Mouse (Mus musculus): ENCODE measurements around the gene Ybx2. TPM values are rescaled to one million over a fixed set of nuclear protein-coding genes. Genes with fewer than 3 reads are reported as not detected.

Ybx2 gene
- polyA plus RNA-seq, 1 experiment: 45.0 TPM

- no peak for DNase-seq (ENCODE audit: low read depth)
- TF ChIP-seq CTCF (IDR thresholded peaks at IDR 0.05; ENCODE audit: borderline replicate concordance, extremely low read depth, insufficient read depth, insufficient read length) (no peak), POLR2A (IDR thresholded peaks at IDR 0.05; ENCODE audit: borderline replicate concordance, extremely low read depth, insufficient read depth, insufficient read length, poor library complexity, severe bottlenecking) (no peak)
Observed at GRCm38 (mm10) chr11:69983377-69983776, 47.8 kb downstream of the Ybx2 start.

- TF ChIP-seq CTCF (IDR thresholded peaks at IDR 0.05; ENCODE audit: borderline replicate concordance, extremely low read depth, insufficient read depth, insufficient read length): no peak
- DNase-seq (ENCODE audit: low read depth): no peak
Observed at GRCm38 (mm10) chr11:69984431-69984830, 48.8 kb downstream of the Ybx2 start.

- no peak for TF ChIP-seq CTCF (IDR thresholded peaks at IDR 0.05; ENCODE audit: borderline replicate concordance, extremely low read depth, insufficient read depth, insufficient read length)
- TF ChIP-seq POLR2A (IDR thresholded peaks at IDR 0.05; ENCODE audit: borderline replicate concordance, extremely low read depth, insufficient read depth, insufficient read length, poor library complexity, severe bottlenecking): no peak
Observed at GRCm38 (mm10) chr11:69989949-69990348, 54.4 kb downstream of the Ybx2 start.

More at GRCm38 (mm10) chr11:69989949-69990348, 54.4 kb downstream of the Ybx2 start:
- no peak for DNase-seq (ENCODE audit: low read depth)

Other genes starting within 250 kb of the Ybx2 start
- 5.3 and 6.0 TPM in 2 replicates for gene Tnfsf12, start 239.9 kb upstream of the Ybx2 start, polyA plus RNA-seq (2012; rRNA removed)
- 0.77 and 1.2 TPM in 2 replicates for gene Tnfsfm13, start 239.7 kb upstream of the Ybx2 start, polyA plus RNA-seq (2012; rRNA removed)
- 35.8 and 71.0 TPM in 2 replicates for gene Polr2a, start 177.2 kb upstream of the Ybx2 start, polyA plus RNA-seq (2012; rRNA removed)
- gene Slc35g3, start 173.8 kb upstream of the Ybx2 start, polyA plus RNA-seq (2012; rRNA removed): 0.68 and 1.1 TPM in 2 replicates
- gene Zbtb4, start 169.9 kb upstream of the Ybx2 start, polyA plus RNA-seq (2012; rRNA removed): 10.0 and 12.1 TPM in 2 replicates
- 3.0 and 4.2 TPM in 2 replicates for gene Chrnb1, start 139.9 kb upstream of the Ybx2 start, polyA plus RNA-seq (2012; rRNA removed)
- gene Fgf11, start 133.9 kb upstream of the Ybx2 start, polyA plus RNA-seq (2012; rRNA removed): 20.4 and 20.9 TPM in 2 replicates
- 0.30 and 0.36 TPM in 2 replicates for gene Tmem102, start 130.2 kb upstream of the Ybx2 start, polyA plus RNA-seq (2012; rRNA removed)
- not detected in 2 replicates for gene Gm39566, start 120.5 kb upstream of the Ybx2 start, polyA plus RNA-seq (2012; rRNA removed)
- gene Spem2, start 117.3 kb upstream of the Ybx2 start, polyA plus RNA-seq (2012; rRNA removed): not detected in 2 replicates
- gene Spem1, start 113.6 kb upstream of the Ybx2 start, polyA plus RNA-seq (2012; rRNA removed): 1.3 and 1.4 TPM in 2 replicates
- gene Nlgn2, start 98.0 kb upstream of the Ybx2 start, polyA plus RNA-seq (2012; rRNA removed): 123 and 183 TPM in 2 replicates
- 167 and 271 TPM in 2 replicates for gene Tmem256, start 97.3 kb upstream of the Ybx2 start, polyA plus RNA-seq (2012; rRNA removed)
- 86.3 and 105 TPM in 2 replicates for gene Plscr3, start 89.4 kb upstream of the Ybx2 start, polyA plus RNA-seq (2012; rRNA removed)
- gene Tnk1, start 77.1 kb upstream of the Ybx2 start, polyA plus RNA-seq (2012; rRNA removed): 0.18 and 0.29 TPM in 2 replicates
- gene Tmem95, start 57.8 kb upstream of the Ybx2 start, polyA plus RNA-seq (2012; rRNA removed): not detected in 2 replicates
- gene Kctd11, start 54.4 kb upstream of the Ybx2 start, polyA plus RNA-seq (2012; rRNA removed): 1.6 and 1.9 TPM in 2 replicates
- gene Acap1, start 40.3 kb upstream of the Ybx2 start, polyA plus RNA-seq (2012; rRNA removed): 0.59 and 0.82 TPM in 2 replicates
- gene 2810408A11Rik, start 34.8 kb upstream of the Ybx2 start, polyA plus RNA-seq (2012; rRNA removed): 8.5 and 9.5 TPM in 2 replicates
- 118 and 129 TPM in 2 replicates for gene Neurl4, start 34.7 kb upstream of the Ybx2 start, polyA plus RNA-seq (2012; rRNA removed)
- gene Gps2, start 21.9 kb upstream of the Ybx2 start, polyA plus RNA-seq (2012; rRNA removed): 80.8 and 109 TPM in 2 replicates
- 727 and 821 TPM in 2 replicates for gene Eif5a, start 13.8 kb upstream of the Ybx2 start, polyA plus RNA-seq (2012; rRNA removed)
- 5.2 and 12.5 TPM in 2 replicates for gene Slc2a4, start 12.4 kb downstream of the Ybx2 start, polyA plus RNA-seq (2012; rRNA removed)
- gene Cldn7, start 29.0 kb downstream of the Ybx2 start, polyA plus RNA-seq (2012; rRNA removed): 0.33 and 0.38 TPM in 2 replicates
- 98.1 and 110 TPM in 2 replicates for gene Ctdnep1, start 45.4 kb downstream of the Ybx2 start, polyA plus RNA-seq (2012; rRNA removed)
- gene Elp5, start 46.7 kb downstream of the Ybx2 start, polyA plus RNA-seq (2012; rRNA removed): 127 and 159 TPM in 2 replicates
- gene Gabarap, start 55.3 kb downstream of the Ybx2 start, polyA plus RNA-seq (2012; rRNA removed): 457 and 501 TPM in 2 replicates
- 49.2 and 54.9 TPM in 2 replicates for gene Phf23, start 60.0 kb downstream of the Ybx2 start, polyA plus RNA-seq (2012; rRNA removed)
- 36.8 and 45.7 TPM in 2 replicates for gene Dvl2, start 64.8 kb downstream of the Ybx2 start, polyA plus RNA-seq (2012; rRNA removed)
- 36.0 and 43.9 TPM in 2 replicates for gene Acadvl, start 79.6 kb downstream of the Ybx2 start, polyA plus RNA-seq (2012; rRNA removed)
- gene Dlg4, start 81.1 kb downstream of the Ybx2 start, polyA plus RNA-seq (2012; rRNA removed): 231 and 306 TPM in 2 replicates
- 1.2 and 1.8 TPM in 2 replicates for gene Asgr1, start 118.3 kb downstream of the Ybx2 start, polyA plus RNA-seq (2012; rRNA removed)
- gene Asgr2, start 156.8 kb downstream of the Ybx2 start, polyA plus RNA-seq (2012; rRNA removed): 0.09 TPM in 1 of 2 replicates, not detected in the other
- gene Mgl2, start 194.5 kb downstream of the Ybx2 start, polyA plus RNA-seq (2012; rRNA removed): 0.33 and 0.37 TPM in 2 replicates
- gene Clec10a, start 220.4 kb downstream of the Ybx2 start, polyA plus RNA-seq (2012; rRNA removed): 0.60 and 0.86 TPM in 2 replicates